Mouse (Mus musculus): ENCODE measurements around the gene Ism1.

DNA sequence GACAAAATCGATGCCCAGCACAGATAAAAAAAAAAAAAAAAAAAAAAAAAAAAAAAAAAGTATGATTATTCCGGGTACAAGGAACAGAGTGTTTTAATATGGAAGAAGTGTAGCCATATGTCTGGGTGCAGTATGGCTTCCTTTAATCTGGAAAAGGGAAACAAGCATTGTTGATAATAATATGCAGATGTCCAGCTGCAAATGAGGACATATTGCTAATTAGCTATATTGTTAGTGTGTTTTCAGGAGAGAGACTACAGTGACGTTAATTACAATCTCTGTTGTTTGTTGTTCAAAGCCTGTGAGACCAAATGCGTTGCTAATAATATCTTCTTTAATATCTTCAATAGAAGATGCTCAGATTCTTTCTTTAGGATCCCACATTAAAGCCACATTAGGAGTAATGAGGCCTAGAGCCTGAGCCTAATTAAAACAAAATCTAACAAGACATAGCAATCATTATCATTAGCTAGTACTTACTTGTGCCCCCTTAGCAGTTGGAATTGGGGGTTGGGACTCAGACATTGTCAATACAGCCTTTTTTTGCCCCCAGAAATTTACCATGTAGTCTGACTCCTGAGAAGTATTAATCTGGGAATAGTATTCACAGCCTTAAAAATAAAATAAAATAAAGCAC, 46.3 kb downstream of the Ism1 start:
- no peak for TF ChIP-seq CTCF (IDR thresholded peaks at IDR 0.05; ENCODE audit: control insufficient read depth, insufficient read depth, low read length)
- no peak for TF ChIP-seq POLR2A (IDR thresholded peaks at IDR 0.05; ENCODE audit: borderline replicate concordance, control insufficient read depth, low read depth, low read length)
